Mouse (Mus musculus) liver, embryonic 14.5 days (tissue): Measurements from ENCODE around the gene Gpx3.

Source experiments
- CTCF ChIP-seq: IDR thresholded peaks from 2 replicates; pipeline ENCODE4 v1.5.1; 2016; ENCODE audit warnings: antibody characterized with exemption, low read depth, control low read depth
- EP300 ChIP-seq: IDR thresholded peaks from 2 replicates; pipeline ENCODE4 v1.6.1; 2016; ENCODE audit warnings: antibody characterized with exemption, low read depth

- TF ChIP-seq CTCF (peak; percentile 37; the same call in 1 of the 2 replicates), EP300 (no peak)
These were observed 42.7 kb upstream of the Gpx3 start for GRCm38 (mm10) chr11:54859322-54860165.
